Mouse (Mus musculus) midbrain, postnatal 0 days (tissue): ENCODE results near the gene Dph2. TPM values are rescaled to one million over a fixed set of nuclear protein-coding genes. Genes with fewer than 3 reads are reported as not detected.

ENCODE experiments used
- ATAC-seq: fragments of 200-750 bp; cut with Nextera tagmentation; 2 replicates; pipeline ENCODE4 v1.8.0; 2017; ENCODE audit warnings: moderate number of reproducible peaks, mild to moderate bottlenecking, moderate TSS enrichment, moderate library complexity; ENCODE audit not compliant: low FRiP score
- DNase-seq: peaks from one replicate; pipeline ENCODE4 v3.0.0-alpha.2; 2015; ENCODE audit warnings: low spot score
- H3K27ac ChIP-seq: fragments of 300-500 bp; sonication (generic); 2 replicates; pipeline ENCODE4 v1.5.1; 2014; ENCODE audit warnings: low read depth, mild to moderate bottlenecking, low read length, mixed read lengths
- H3K27me3 ChIP-seq: fragments of 300-500 bp; sonication (generic); 2 replicates; pipeline ENCODE4 v1.6.1; 2014; ENCODE audit warnings: low read length, control low read depth, mixed read lengths; ENCODE audit not compliant: insufficient read depth
- H3K36me3 ChIP-seq: fragments of 300-500 bp; sonication (generic); 2 replicates; pipeline ENCODE4 v1.6.1; 2014; ENCODE audit warnings: low read length, control low read depth, mixed read lengths; ENCODE audit not compliant: insufficient read depth
- H3K4me1 ChIP-seq: fragments of 300-500 bp; sonication (generic); 2 replicates; pipeline ENCODE4 v1.6.1; 2014; ENCODE audit warnings: mild to moderate bottlenecking, control low read depth, antibody characterized with exemption, low read length, mixed read lengths; ENCODE audit not compliant: insufficient read depth
- H3K4me2 ChIP-seq: fragments of 300-500 bp; sonication (generic); 2 replicates; pipeline ENCODE4 v1.6.1; 2014; ENCODE audit warnings: low read depth, mild to moderate bottlenecking, low read length, mixed read lengths; ENCODE audit not compliant: poor library complexity, severe bottlenecking
- H3K4me3 ChIP-seq: fragments of 300-500 bp; sonication (generic); 2 replicates; pipeline ENCODE4 v1.5.1; 2014; ENCODE audit warnings: low read depth, mild to moderate bottlenecking, low read length, moderate library complexity
- H3K9ac ChIP-seq: fragments of 300-500 bp; sonication (generic); replicated peaks from 2 replicates; pipeline ENCODE4 v1.6.1; 2014; ENCODE audit warnings: mild to moderate bottlenecking, low read length, moderate library complexity, mixed read lengths; ENCODE audit not compliant: poor library complexity, severe bottlenecking
- H3K9me3 ChIP-seq: fragments of 300-500 bp; sonication (generic); 2 replicates; pipeline ENCODE4 v1.6.1; 2016; ENCODE audit warnings: low read length, control low read depth
- CTCF ChIP-seq: IDR thresholded peaks from 2 replicates; pipeline ENCODE4 v1.5.1; 2016; ENCODE audit warnings: antibody characterized with exemption, mild to moderate bottlenecking
- WGBS: fragments of 180-500 bp; shearing (Covaris S2); extraction: QIAGEN DNeasy Blood & Tissue Kit; methylation state at CpG from one replicate; pipeline ENCODE4 v1.1.7; 2014; 5-methylcytosine and 5-hydroxymethylcytosine counted together
- polyA plus RNA-seq: library from polyadenylated mRNA; unstranded; fragments of >200 nt; fragmentation: Nextera tagmentation; extraction: Ambion mirVana; gene quantifications from 2 replicates; pipeline ENCODE4 v1.2.1, GENCODE M21; 2015
- total RNA-seq: library from RNA; depleted of rRNA; stranded (reverse); fragments of >200 nt; gene quantifications from 2 replicates; pipeline ENCODE4 v1.2.3, GENCODE M21; 2014

Gene Dph2
- total and polyA plus RNA-seq, 2 experiments from 2014 or later = 13.3 to 13.8 TPM

GRCm38 (mm10) chr4:117914591-117915442, 23.0 kb upstream of the Dph2 start, which contains the start of gene Ipo13:
TSS of gene Ipo13 (minus strand) at chr4:117914999.
- ATAC-seq (peak; percentile 95), DNase-seq (peak; percentile 96)
- Histone ChIP-seq H3K36me3 (no peaks in the 10 kb centered on the region; the same call in 1 of the 2 replicates), H3K9ac (peak within 1 kb of the TSS; percentile 75), H3K4me1 (peaks cover 10% of the 10 kb centered on the region; the same call in 1 of the 2 replicates), H3K27me3 (no peaks in the 10 kb centered on the region), H3K9me3 (no peaks in the 10 kb centered on the region), H3K27ac (peak within 1 kb of the TSS; percentile 89), H3K4me3 (peak within 1 kb of the TSS; percentile 68), H3K4me2 (peak within 1 kb of the TSS; percentile 84)
- peak; percentile 61 for TF ChIP-seq CTCF
- WGBS = under 1% methylated on average over 56 of the region's 61 CpGs

GRCm38 (mm10) chr4:117914031-117914430, 22.2 kb upstream of the Dph2 start:
- no peak for DNase-seq
- Histone ChIP-seq H3K36me3 (no peaks in the 10 kb centered on the region; the same call in 1 of the 2 replicates), H3K9ac (peak overlapping the region; percentile 75), H3K4me3 (peak overlapping the region; percentile 68), H3K27me3 (no peaks in the 10 kb centered on the region), H3K27ac (no peak overlapping the region), H3K9me3 (no peaks in the 10 kb centered on the region), H3K4me2 (peak overlapping the region; percentile 84), H3K4me1 (peaks cover 13% of the 10 kb centered on the region; the same call in 1 of the 2 replicates)
- WGBS = 11% methylated on average over 8 of the region's 8 CpGs
- TF ChIP-seq CTCF = no peak
- ATAC-seq = 0 out of 2 replicates have a peak, but pooled peaks have one; percentile 2

DNA sequence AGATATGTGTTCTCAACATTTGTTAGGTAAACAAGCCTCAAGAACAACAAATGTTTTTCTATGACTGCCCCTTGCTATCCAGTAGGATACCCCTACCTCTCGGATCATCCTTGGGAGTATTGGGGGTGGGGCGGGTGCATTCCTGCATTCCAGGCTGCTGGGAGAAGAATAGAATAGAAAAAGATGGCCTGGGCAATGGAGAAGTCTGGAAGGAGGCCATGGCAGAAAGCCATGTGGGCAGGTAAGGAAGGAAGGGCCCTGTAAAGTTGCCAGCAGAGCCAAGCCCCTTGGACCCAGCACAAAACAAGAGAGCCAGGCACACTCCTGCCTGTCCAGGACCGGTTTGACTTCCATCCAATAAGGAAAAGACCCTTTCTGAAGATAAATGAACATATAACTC, 21.6 kb upstream of the Dph2 start:
- peaks cover 13% of the 10 kb centered on the region; the same call in 1 of the 2 replicates for H3K4me1 ChIP-seq
- no peaks in the 10 kb centered on the region for H3K27me3 ChIP-seq
- H3K36me3 ChIP-seq = no peaks in the 10 kb centered on the region; the same call in 1 of the 2 replicates
- H3K9ac ChIP-seq = peak overlapping the region; percentile 6; the same call in 1 of the 2 replicates
- DNase-seq (no peak), ATAC-seq (no peak)
- 42% methylated on average over 3 of the region's 3 CpGs for WGBS
- TF ChIP-seq CTCF = no peak
- H3K9me3 ChIP-seq = no peaks in the 10 kb centered on the region
- no peak overlapping the region for H3K27ac ChIP-seq
- H3K4me2 ChIP-seq = peak overlapping the region; percentile 84
- H3K4me3 ChIP-seq = peak overlapping the region; percentile 68

- H3K9ac ChIP-seq = peak overlapping the region; percentile 6; the same call in 1 of the 2 replicates
- WGBS = 68% methylated on average over 7 of the region's 7 CpGs
Measured at GRCm38 (mm10) chr4:117912685-117913273, 20.9 kb upstream of the Dph2 start.

DNA sequence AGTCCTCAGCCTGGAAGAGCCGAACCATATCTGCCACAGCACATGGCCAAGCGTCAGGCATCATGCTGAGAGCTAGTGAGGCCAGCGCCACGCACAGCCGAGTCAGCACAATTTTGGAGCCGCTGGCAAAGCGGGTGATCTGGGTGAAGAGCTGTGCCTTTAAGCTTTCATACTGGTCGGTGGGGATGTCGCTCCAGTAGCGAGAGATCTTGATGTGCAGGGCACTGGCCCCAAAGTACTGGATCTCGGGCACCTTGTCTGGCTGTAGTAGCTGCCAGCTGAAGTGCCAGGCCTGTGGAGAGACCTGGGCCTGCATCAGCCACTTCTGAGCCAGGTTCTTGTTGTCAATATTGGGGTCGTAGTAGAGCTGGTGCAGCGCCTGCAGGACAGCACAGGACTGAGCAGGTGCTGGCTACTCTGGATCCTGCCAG, 20.3 kb upstream of the Dph2 start:
- 90% methylated on average over 13 of the region's 13 CpGs for WGBS
- Histone ChIP-seq H3K4me1 (peaks cover 19% of the 10 kb centered on the region; the same call in 1 of the 2 replicates), H3K4me2 (no peak overlapping the region), H3K36me3 (no peaks in the 10 kb centered on the region; the same call in 1 of the 2 replicates), H3K9me3 (no peaks in the 10 kb centered on the region), H3K4me3 (no peak overlapping the region), H3K27me3 (no peaks in the 10 kb centered on the region), H3K9ac (no peak overlapping the region), H3K27ac (no peak overlapping the region)
- DNase-seq (no peak), ATAC-seq (no peak)
- no peak for TF ChIP-seq CTCF

More at GRCm38 (mm10) chr4:117912685-117913273, 20.9 kb upstream of the Dph2 start:
- no peaks in the 10 kb centered on the region for H3K9me3 ChIP-seq
- no peak for DNase-seq
- ATAC-seq = no peak
- TF ChIP-seq CTCF = no peak
- no peaks in the 10 kb centered on the region for H3K27me3 ChIP-seq
- no peaks in the 10 kb centered on the region; the same call in 1 of the 2 replicates for H3K36me3 ChIP-seq
- peak overlapping the region; percentile 68; the same call in 1 of the 2 replicates for H3K4me3 ChIP-seq
- H3K4me2 ChIP-seq = peak overlapping the region; percentile 84
- H3K4me1 ChIP-seq = peaks cover 19% of the 10 kb centered on the region; the same call in 1 of the 2 replicates
- H3K27ac ChIP-seq = no peak overlapping the region
